ENCODE assay signal across 10 mouse cellular contexts in the genomic region with DNA sequence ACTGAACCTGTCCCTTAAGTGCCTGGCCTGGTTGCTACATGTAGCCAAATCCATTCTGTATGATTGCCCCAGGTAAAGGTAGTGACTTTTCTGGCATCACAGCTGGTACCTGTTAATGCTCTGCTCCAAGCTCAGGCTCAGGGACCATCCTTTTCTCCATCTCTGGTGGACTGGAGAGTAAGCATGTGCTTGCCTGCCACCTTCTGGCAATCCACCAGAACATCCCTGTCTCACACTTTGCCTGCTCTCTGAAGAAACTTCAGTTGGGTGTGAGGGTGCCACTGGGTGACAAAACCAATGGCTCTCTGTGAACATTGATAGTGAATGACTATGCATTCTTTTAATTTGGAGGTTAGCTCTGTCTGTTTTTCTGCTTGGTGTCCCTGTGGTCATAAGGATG. TPM values are rescaled to one million over a fixed set of nuclear protein-coding genes. Genes with fewer than 3 reads are reported as not detected.
A peak's percentile ranks its signal among the peaks of the same experiment; 100 is the strongest.
DNase-seq lines count a peak whose midpoint lies in the region; ATAC-seq lines count a peak whose summit lies in the region.
"Had no signal": no experiment of that assay in that cellular context is flagged by ENCODE, and none has a peak within 500 bp of the region (broad histone marks: within the 10 kb centered on the region; RNA-seq: fewer than 3 reads in every experiment).

No protein-coding gene starts in this region.

- no peak overlapping the region for H3K4me3 ChIP-seq in heart, embryonic 10.5 days
- H3K4me3 ChIP-seq in hindbrain, embryonic 14.5 days (replicated peaks; ENCODE audit: low read length): no peak overlapping the region
- H3K4me3 ChIP-seq: embryonic facial prominence, embryonic 12.5 days; limb, embryonic 12.5 days had no signal

- no peak overlapping the region for H3K27ac ChIP-seq in heart, embryonic 10.5 days
- H3K27ac ChIP-seq in hindbrain, embryonic 14.5 days: no peak overlapping the region
- H3K27ac ChIP-seq: embryonic facial prominence, embryonic 12.5 days; limb, embryonic 12.5 days had no signal

- ATAC-seq in hindbrain, embryonic 14.5 days (ENCODE audit: low FRiP score): 0 out of 2 replicates have a peak, but pooled peaks have one; percentile 48
- ATAC-seq in neutrophil, adult 5-6 weeks (ENCODE audit: extremely low read depth, insufficient number of reproducible peaks, low FRiP score, poor library complexity, severe bottlenecking): peak; percentile 49; the same call in 1 of the 2 replicates

- peaks cover 84% of the 10 kb centered on the region for H3K36me3 ChIP-seq in heart, embryonic 10.5 days
- H3K36me3 ChIP-seq in hindbrain, embryonic 14.5 days (replicated peaks; ENCODE audit: control insufficient read depth, insufficient read depth): peaks cover 85% of the 10 kb centered on the region

- no peak overlapping the region for H3K4me2 ChIP-seq in hindbrain, embryonic 14.5 days (replicated peaks)
- H3K4me2 ChIP-seq: embryonic facial prominence, embryonic 12.5 days; limb, embryonic 12.5 days had no signal

- no peaks in the 10 kb centered on the region for H3K4me1 ChIP-seq in heart, embryonic 10.5 days
- no peaks in the 10 kb centered on the region for H3K4me1 ChIP-seq in hindbrain, embryonic 14.5 days (replicated peaks; ENCODE audit: control insufficient read depth, insufficient read depth, low read length)
- H3K4me1 ChIP-seq: embryonic facial prominence, embryonic 12.5 days; limb, embryonic 12.5 days had no signal

- peak; percentile 31 for DNase-seq in heart, postnatal 4 days
- no peak for DNase-seq in heart, embryonic 10.5 days (ENCODE audit: low spot score)
- DNase-seq in urinary bladder, postnatal 25 days (ENCODE audit: low spot score): peak; percentile 16
- no peak for DNase-seq in urinary bladder, adult 2 months (ENCODE audit: low spot score)
- DNase-seq in hindbrain, embryonic 14.5 days (ENCODE audit: low spot score): peak; percentile 62
- DNase-seq in gastrocnemius, adult 8-10 months (ENCODE audit: low spot score in 2 of 2): no peak
- no peak for DNase-seq in heart, postnatal 36 days

- no peaks in the 10 kb centered on the region for H3K27me3 ChIP-seq in heart, embryonic 10.5 days (ENCODE audit: insufficient read depth, poor library complexity, severe bottlenecking)
- H3K27me3 ChIP-seq in hindbrain, embryonic 14.5 days (ENCODE audit: control insufficient read depth, insufficient read depth, low read length): no peaks in the 10 kb centered on the region
- H3K27me3 ChIP-seq: embryonic facial prominence, embryonic 12.5 days; limb, embryonic 12.5 days had no signal

- no peak overlapping the region for H3K9ac ChIP-seq in hindbrain, embryonic 14.5 days
- H3K9ac ChIP-seq: embryonic facial prominence, embryonic 12.5 days; limb, embryonic 12.5 days had no signal

- intact Hi-C loops in heart, postnatal 36 days (cut with DNase I): loop anchor here (2.0 to 10.0 kb wide), 2 partner anchors 168 to 564 kb away; a partner anchor contains a TSS

- no peaks in the 10 kb centered on the region for H3K9me3 ChIP-seq in heart, embryonic 10.5 days
- H3K9me3 ChIP-seq in hindbrain, embryonic 14.5 days (ENCODE audit: control insufficient read depth, low read length): no peaks in the 10 kb centered on the region
- H3K9me3 ChIP-seq: embryonic facial prominence, embryonic 12.5 days; limb, embryonic 12.5 days had no signal

RNA-seq across cellular contexts. Expression of a gene that starts 7.2 kb away (rescaled TPM):
- 1 to 10 TPM; 6.3 to 6.7 TPM for total RNA-seq in heart, postnatal 4 days (2021)
- polyA plus RNA-seq in heart, embryonic 10.5 days (2016; fragmentation: Nextera tagmentation; extraction: Ambion mirVana): 4.2 and 5.1 TPM in 2 replicates
- polyA plus RNA-seq in urinary bladder, adult 2 months (2012; rRNA removed): 10.9 and 11.0 TPM in 2 replicates
- 5.6 and 8.3 TPM in 2 replicates for polyA plus RNA-seq in hindbrain, embryonic 14.5 days (2014; fragmentation: Nextera tagmentation; extraction: Ambion mirVana)
- total RNA-seq in neutrophil, adult 5-6 weeks (2017): 20.5 and 21.1 TPM in 2 replicates
- total RNA-seq in gastrocnemius, adult 8-10 months (2022): 1 to 10 TPM; 1.6 to 2.4 (median 2.3) TPM
- total RNA-seq in heart, postnatal 36 days (2021): 1 to 10 TPM; 2.8 to 4.0 TPM

RNA-seq across cellular contexts. Expression of a gene that starts 35.8 kb away (rescaled TPM):
- 100 to 1,000 TPM; 148 to 159 TPM for total RNA-seq in heart, postnatal 4 days (2021)
- 140 and 156 TPM in 2 replicates for polyA plus RNA-seq in heart, embryonic 10.5 days (2016; fragmentation: Nextera tagmentation; extraction: Ambion mirVana)
- polyA plus RNA-seq in urinary bladder, adult 2 months (2012; rRNA removed): 134 and 160 TPM in 2 replicates
- 123 and 136 TPM in 2 replicates for polyA plus RNA-seq in hindbrain, embryonic 14.5 days (2014; fragmentation: Nextera tagmentation; extraction: Ambion mirVana)
- total RNA-seq in neutrophil, adult 5-6 weeks (2017): 196 and 213 TPM in 2 replicates
- 10 to 100 TPM; 60.6 to 66.4 (median 64.5) TPM for total RNA-seq in gastrocnemius, adult 8-10 months (2022)
- 10 to 100 TPM; 81.0 to 86.1 TPM for total RNA-seq in heart, postnatal 36 days (2021)

Comparison
In these comparisons a context has a peak if more than half of its experiments do, and no peak if none do; other contexts are left out.
1. DNase-seq: peak in heart, postnatal 4 days (single experiment), urinary bladder, postnatal 25 days (single experiment) and hindbrain, embryonic 14.5 days (single experiment); none in heart, embryonic 10.5 days (single experiment), urinary bladder, adult 2 months (single experiment), gastrocnemius, adult 8-10 months (0 of 2) and heart, postnatal 36 days (0 of 2).